Mouse (Mus musculus) kidney, postnatal 10 days (tissue): ENCODE measurements around the gene Cav3.

Source experiments
- DNase-seq: peaks from one replicate; pipeline ENCODE4 v3.0.0; 2021; ENCODE audit warnings: mixed read lengths

The Cav3 gene

GRCm38 (mm10) chr6:112496291-112497060 lies 37.2 kb downstream of the Cav3 start:
- DNase-seq = peak; percentile 59

DNA sequence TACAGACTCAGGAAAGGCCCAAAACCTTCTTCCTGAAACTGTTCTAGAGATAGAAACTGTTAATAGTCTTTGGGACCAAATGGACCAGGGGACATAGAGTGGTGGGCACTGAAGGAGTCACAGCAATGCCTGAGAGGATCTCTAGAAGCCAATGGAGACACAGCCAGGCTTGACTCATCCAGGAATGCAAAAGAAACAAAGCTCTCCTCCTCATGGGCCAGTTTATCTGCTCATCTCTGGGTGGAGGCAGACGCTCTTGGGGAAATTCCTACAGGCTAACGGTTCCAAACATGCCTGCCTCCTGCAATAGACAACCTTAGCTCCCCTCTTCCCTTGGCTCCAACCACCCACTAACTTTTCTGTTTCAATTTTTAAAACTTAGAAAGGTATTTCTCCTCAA lies 38.2 kb downstream of the Cav3 start:
- DNase-seq = no peak

DNA sequence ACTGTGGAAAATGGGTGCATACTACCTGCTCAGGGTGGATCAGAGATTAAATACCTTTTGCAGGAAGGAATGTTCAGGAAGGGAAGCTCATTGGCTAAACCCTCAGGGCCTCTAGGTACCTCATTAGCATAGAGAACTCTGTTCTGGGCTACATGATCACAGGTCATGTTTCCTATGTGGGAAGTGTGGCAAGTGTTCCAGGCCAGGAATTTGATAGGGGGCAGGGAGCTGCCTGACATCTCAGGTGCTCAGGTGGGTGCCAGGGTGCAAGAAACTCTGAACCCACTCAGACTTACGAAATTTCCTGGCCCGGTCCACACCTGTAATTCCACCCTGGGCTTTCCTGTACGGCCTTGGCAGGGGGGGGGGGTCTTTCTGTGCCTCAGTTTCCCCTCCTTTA lies 39.4 kb downstream of the Cav3 start:
- no peak for DNase-seq

GRCm38 (mm10) chr6:112499456-112499855 lies 40.2 kb downstream of the Cav3 start:
- DNase-seq = peak; percentile 32

GRCm38 (mm10) chr6:112501156-112501555 lies 41.9 kb downstream of the Cav3 start:
- peak; percentile 67 for DNase-seq

DNA sequence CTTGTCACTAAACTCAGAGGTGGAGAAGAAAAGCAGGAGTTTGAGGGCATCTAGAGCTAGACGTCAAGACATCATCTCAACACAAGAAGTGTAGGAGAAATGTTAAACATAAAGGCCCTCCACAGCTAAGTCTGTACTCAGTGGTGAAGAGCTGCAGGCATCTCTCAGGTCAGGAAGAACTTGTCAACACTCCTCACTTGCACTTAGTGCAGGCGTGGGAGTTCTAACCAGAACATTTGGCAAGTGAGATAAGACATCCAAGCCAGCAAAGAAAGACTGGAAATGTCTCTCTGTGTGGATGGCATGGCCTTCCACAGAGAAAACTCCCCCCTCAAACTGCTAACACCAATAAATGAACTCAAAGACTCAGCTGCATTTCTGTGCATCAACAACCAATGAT lies 48.3 kb downstream of the Cav3 start:
- no peak for DNase-seq

DNA sequence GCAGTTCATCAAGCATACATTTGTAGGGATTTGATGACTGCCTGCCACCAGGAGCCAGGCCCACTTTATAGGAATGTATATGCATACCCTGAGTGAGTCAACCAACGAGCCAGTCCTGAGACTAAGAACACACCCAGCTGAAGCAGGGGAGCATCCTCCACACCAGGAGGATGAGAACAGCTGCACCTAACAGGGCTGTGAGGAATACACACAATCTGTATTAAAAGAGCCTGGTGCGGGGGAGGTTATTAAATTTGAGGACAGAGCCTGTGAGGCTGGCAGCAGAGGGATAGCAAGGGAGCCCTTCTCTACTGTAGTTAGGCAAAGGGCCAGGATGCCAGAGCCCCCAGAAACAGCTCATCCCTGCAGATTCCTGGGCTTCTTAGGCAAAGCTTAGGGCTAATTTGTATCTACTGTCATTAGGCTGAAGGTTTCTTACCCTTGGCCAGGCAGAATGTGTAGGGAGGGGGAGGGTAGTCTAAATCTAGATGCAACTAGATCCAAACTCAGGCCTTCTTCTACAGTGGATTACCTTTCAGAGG lies 50.4 kb downstream of the Cav3 start:
- no peak for DNase-seq

DNA sequence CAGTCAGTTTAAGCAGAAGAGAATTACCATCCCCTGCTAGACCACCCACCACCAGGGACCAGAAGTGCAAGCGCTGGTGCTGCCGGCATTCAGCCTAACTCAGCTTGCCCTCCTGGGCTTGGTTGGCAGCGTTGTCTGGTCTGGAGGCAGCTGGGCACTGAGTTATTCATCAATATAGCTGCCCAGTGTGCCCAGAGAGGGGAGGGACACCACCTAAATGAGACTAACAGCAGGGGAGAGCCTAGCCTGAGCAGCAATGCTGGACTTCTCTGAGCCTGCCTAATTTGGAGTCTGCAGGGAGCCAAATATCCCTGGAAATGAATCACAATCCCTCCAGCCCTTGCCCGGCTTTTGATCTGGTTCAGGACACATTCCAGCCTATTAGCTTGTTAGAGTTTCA lies 51.0 kb downstream of the Cav3 start:
- DNase-seq = no peak

- no peak for DNase-seq
Measured at GRCm38 (mm10) chr6:112514591-112514990, 55.3 kb downstream of the Cav3 start.

- no peak for DNase-seq
Measured at GRCm38 (mm10) chr6:112516496-112516895, 57.2 kb downstream of the Cav3 start.

DNA sequence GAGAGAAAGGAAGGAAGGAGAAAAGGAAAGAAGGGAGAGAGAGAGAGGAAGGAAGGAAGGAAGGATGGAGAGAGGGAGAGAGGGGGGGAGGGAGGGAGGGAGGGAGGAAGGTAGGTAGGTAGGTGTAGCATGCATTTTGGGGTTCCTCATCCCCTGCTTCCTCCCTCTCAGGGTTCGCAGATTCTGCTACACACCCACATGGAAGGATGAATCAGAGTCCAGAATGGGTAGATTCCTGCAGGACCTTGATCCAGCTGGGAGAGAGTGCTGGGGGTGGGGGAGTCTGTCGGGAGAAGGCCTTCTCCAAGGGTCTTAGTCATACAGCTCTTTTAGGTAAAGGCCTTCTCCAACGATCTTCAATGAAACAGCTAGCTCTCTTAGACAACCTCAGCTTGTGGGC lies 58.3 kb downstream of the Cav3 start:
- no peak for DNase-seq

DNA sequence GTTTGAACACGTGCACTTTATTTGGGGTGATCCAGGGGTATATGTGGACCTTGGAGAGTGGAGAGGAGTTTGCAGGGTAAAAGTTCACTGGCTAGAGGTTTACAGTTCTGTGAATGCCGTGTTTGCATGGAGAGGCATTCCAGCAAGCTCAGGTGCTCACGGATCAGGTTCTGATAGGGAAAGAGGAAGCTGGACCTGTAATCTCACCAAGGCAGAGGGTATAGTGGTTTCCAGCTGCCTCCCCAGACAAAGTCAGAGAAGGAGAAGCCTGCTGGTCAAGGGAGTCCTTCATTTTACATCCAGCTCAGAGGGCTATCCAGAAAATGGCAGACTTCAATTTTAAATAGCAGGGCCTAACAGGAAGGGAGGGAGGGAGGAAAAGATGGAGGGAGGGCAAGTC lies 58.7 kb downstream of the Cav3 start:
- DNase-seq = no peak
